Mouse (Mus musculus): ENCODE results near the gene Neurl2.
"Not testable (repeated sequence)": the region's sequence is repeated elsewhere in the genome, so short reads cannot be mapped to it uniquely, and the experiment has no call there.

Gene Neurl2

DNA sequence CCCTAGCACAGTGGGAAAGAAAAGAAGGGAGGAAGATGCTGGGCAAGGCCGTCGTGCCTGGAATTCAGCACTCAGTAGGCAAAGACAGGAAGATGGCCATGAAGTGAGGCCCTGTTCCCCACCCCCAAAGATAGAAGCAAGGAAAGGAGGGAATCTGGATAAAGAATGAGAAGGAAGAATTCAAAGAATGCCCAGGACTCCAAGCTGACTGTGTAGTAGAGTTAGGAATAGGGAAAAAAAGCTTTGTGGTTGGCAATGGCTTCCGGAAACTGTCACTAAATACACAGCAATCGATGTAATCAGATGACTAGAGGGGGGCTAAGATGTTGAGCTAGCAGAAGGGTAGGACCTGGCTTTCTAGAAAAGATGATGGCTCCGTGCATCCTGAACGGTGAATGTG lies 16.1 kb downstream of the Neurl2 start:
- DNase-seq (ENCODE audit: low spot score in 2 of 2): no peak

DNA sequence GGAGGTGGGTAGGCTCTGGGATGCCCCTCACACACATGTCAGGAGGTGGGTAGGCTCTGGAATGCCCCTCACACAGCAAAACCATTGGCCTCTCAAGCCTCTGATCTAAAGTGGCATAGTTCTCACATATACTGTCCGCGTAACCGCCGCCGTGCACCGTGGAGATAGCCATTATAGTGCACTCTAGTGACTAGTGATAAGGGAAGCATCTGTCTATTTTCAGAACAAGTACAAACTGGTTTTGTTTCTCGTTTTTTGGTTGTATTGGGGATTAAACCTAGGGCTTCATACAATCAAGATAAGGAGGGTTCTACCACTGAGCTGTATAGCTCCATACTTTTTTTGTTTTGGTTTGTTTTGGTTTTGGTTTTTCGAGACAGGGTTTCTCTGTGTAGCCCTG lies 17.4 kb downstream of the Neurl2 start:
- no peak for DNase-seq (ENCODE audit: low spot score in 2 of 2)

DNA sequence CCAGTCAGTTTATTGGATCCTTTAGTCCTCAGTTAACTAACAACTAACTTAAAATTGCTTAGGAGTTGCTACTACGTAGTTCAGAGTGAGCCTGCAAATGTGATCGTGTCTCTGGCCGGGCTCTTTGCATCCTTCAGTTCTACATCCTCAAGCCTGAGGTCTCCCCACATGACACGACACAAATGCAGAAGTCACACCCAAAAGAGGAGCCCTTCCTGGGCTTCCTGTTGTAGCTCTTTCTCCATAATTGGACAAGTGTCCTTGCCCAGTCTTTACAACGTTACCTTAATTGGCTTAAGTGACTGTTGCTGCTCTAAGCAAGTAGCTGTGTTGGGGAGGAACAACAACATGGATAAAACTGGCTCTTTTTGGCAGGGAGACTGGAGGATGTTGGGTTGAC lies 17.9 kb downstream of the Neurl2 start:
- DNase-seq (ENCODE audit: low spot score in 2 of 2): no peak

DNA sequence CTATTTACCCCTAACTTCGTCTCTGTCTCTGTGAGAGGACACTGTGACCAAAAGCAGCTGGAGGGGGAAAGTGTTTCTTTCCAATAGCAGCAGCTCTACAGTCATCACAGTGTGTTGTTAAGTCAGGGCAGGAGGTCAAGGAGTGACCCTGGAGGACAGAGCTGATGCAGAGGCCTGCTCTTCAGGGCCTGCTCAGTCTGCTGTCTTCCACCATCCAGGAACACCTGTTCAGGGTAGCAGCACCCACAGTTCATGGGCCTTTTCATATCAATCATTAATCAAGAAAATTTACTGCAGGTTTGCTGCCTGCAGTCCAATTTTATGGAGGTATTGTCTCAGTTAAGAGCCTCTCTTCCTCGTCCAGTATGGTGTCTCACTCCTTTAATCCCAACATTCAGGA lies 19.7 kb downstream of the Neurl2 start:
- DNase-seq (ENCODE audit: low spot score in 2 of 2): no peak

DNA sequence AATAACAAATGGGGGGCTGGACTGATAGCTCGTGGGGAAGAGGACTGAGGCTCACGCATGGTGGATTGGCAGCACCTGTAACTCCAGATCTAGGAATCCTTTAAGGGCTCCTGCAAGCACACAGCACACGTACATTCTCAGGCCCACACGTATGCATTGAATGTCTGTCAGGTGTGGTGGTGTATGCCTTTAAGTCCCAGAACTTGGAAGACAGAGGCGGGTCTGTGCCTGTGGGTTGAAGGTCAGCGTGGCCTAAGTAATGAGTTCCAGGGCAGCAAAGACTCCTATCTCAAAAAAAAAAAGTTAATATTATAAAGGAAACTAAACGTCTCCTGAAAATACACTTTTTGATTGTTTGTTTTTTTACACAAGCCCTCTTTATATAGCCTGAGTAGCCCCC lies 26.6 kb downstream of the Neurl2 start:
- no peak for DNase-seq (ENCODE audit: low spot score in 2 of 2)

DNA sequence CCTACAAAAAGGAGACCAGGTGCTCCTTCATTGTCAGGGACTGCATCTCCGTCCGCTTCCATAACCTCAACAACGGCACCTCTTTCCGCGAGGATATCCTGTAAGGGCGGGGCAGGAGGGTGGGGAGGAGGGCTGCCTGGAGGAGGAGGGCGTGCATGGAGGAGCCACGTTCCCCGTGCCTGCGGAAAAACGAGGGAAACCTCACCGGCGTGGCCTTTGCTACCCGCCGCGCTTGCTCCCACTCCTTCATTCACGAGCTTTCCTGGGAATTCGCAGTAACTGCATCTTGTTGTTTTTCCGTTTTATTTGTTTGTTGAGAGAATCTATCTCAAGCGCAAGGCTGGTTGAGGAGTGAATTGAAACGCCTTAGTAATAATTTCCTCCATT lies 27.9 kb downstream of the Neurl2 start:
- no peak for DNase-seq (ENCODE audit: low spot score in 2 of 2)

DNA sequence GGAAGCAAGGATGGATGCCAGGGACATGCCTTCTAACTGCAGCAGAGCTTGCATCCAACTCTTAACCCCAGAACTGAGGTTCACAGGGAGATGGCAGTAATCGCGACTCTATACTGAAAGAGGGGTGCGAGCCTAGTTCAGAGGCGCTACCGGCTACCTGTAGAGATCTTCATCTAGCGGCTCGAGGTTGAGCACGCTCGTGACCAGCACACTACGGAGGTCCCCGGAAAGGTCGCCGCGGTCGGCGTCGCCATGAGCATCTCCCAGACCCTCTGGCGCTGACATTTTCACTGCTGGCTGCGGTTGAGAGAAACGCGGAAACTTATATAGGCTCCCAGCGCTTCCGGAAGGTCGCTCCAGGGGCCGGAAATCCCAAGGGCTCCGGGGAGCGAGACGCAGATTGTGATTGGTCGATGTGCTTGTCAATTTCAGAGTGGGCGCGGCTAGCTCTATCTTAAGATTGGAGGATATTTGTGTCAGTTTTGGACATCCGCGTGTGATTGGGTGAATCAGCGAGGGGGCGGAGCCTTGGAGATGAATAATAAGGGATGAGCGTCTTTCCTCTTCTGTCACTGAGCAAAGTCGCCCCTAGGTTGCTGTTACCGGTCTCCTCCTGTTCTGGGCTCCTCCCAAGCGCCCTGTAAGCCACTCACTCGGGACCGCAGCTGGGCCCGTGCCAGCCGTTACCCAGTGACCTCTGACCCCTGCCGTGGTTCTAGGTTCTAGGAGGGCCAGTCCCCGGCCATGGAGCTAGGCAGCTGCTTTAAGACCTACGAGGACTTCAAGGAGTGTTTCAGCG lies 28.5 kb downstream of the Neurl2 start, which contains the start of the genes Acot8 and Zswim3:
Acot8 (minus strand) TSS at position 350 of the 799 bp plus-strand sequence.
Zswim3 (plus strand) TSS at position 566 of the 799 bp plus-strand sequence.
- DNase-seq (ENCODE audit: low spot score in 2 of 2): peak; percentile 99 to 100

DNA sequence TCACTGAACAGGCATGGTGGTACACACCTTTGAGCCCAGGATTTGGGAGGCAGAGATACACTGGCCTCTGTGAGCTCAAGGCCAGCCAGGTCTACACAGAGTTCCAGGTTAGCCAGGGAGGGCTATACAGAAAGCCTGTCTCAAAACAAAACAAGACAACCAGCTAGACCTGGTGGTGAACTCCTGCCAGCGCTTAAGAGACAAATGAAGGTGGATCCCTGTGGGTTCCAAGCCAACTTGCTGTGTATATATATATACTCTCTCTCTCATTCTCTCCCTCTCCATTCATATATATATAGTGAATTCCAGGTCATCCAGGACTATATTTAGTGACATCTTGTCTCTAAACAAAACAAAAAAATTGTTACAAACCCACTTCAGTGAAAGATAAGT lies 29.3 kb downstream of the Neurl2 start:
- no peak for DNase-seq (ENCODE audit: low spot score in 2 of 2)

DNA sequence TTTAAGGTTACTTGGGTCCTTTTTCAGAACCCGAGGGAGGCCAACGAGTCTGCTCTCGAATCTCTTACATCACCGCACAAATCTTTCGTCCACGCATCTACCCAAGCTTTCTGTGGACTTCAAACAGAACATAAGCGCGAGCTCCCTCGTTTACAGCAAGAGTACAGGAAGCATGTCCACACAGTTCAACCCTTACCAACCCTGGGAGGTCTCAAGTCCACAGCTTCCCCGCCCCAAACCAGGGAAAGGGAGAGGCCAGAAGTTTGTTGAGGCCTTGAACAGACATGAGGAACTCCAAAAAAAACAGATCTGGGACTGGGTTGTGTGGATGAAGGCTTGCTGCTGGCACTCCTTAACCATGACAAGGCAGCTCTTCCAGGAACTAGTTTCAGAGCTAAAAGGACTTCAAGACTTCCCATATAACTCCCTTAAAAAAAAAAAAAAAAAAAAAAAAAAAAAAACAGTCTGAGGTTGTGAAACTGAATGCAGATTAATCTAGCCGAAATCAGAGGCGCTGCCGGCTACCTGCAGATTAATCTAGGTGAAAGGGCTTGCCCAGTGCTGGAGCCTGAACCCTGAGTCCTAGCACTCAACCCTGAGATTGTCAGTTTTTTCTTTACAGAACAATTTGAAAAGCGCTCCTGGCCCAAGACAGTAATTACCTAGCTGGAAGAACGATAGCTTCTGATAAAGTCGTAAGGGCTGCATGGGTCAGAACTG lies 29.9 kb downstream of the Neurl2 start:
- no peak for DNase-seq (ENCODE audit: low spot score in 2 of 2)

DNA sequence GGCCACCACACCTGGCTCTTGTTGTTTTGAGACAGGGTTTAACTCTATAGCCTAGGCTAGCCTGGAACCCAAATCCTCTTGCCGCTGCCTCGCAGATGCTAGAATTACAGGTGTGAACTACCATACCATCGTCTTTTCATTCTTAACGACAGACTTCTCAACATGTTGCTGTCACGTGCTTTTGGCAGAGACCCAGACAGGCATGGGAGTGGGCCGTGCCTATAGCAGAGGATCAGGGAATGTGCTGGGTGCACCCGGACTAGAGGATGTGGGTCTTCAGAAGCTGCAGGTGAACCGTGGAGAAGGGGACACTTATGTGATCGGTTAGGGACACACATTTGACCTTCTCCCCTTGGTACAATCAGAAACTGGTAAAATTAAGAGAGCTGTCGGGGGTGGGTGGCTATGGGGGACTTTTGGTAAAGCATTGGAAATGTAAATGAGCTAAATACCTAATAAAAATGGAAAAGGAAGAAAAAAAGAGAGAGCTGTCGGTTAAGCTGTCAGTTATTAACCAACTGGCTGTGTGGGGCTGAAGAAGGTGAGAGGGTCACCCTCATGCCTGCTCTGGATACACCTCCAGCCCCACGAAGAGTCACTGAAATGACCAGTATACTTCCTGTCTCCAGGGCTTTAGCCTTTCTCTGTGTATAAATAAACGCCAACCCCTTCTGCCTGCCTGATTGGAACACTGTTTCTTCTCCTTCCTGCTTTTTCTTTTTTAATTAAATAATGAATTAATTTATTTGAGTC lies 32.8 kb downstream of the Neurl2 start:
- DNase-seq (ENCODE audit: low spot score in 2 of 2): no peak

DNA sequence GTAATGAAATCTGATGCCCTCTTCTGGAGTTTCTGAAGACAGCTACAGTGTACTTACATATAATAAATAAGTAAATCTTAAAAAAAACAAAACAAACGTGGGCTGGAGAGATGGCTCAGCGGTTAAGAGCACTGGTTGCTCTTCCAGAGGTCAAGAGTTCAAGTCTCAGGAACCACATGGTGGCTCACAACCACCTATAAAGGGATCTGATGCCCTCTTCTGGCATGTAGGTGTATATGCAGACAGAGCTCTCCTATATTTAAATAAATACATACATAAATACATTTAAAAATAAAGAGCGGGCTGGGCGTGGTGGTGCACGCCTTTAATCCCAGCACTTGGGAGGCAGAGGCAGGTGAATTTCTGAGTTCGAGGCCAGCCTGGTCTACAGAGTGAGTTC lies 34.7 kb downstream of the Neurl2 start:
- not testable (repeated sequence) for DNase-seq (ENCODE audit: low spot score in 2 of 2)

DNA sequence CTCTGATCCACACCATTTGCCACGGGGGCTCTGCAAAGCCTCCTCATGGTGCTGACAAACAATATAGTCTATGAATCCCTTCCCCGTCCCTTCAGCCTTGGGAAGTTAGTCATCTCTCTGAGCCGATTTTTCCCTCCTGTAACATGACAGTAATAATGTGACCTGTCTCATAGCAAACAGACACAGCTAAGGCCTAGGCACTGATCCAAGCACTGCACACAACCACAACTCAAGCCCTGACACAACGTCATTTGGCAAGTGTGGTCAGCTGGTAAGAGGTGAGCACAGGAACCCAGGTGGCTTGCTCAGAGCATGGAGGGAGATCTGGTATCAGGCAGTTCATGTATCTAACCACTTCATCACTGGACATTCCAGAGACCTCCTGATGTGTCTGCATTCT lies 37.4 kb downstream of the Neurl2 start:
- no peak for DNase-seq (ENCODE audit: low spot score in 2 of 2)

DNA sequence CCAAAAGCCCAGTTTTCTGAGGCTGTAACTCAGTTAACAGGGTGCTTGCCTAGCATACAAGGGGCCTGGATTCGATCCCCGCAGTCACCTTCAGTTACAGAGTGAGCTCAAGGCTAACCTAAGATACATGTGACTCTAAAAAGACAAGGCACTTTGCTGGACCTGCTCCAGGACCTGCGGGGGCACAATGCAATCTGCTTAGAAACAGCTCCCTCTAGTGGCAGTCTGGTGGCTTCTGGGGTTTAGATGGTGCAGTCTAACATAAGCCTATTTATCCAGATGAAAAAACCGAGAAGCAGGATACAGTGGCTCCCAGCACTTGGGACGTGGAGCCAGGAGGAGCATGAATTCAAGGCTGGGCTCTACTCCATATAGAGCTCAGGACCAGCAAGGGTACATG lies 39.0 kb downstream of the Neurl2 start:
- peak; percentile 68 to 76 for DNase-seq (ENCODE audit: low spot score in 2 of 2)

DNA sequence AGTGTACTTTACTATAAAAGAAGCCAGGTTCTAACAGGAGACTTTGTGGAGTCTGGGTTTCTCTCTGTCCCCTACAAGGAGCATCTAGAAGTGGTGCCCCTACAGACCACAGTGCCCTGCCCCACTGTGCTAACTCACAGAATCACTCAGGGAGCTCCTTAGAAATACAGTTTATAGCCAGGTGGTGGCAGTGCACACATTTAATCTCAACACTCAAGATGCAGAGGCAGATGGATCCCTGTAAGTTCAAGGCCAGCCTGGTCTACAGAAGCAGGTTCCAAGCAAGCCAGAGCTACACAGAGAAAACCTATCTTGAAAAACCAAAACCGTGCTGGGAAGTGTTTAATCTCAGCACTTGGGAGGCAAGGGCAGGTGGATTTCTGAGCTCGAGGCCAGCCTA lies 39.5 kb downstream of the Neurl2 start:
- no peak for DNase-seq (ENCODE audit: low spot score in 2 of 2)

DNA sequence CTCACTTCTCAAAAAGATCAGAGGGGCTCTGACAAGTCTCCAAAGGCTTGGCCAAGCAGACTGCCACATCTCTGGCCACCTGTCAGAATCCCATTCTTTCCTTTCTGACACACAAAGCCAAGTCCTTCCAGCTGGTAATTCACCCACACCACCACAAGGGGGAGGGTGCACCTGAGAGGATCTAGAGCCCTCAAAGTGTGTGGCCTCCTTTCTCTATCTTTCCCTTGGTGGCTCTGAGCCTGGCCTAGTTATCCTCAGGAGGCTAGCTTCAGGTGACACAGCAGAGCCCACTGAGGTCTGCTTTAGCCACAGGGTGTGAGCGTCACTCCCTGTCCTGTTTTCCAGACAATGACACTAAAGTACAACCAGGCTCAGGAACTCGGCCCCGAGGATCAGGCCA lies 40.0 kb downstream of the Neurl2 start:
- peak; percentile 48 to 55 for DNase-seq (ENCODE audit: low spot score in 2 of 2)

DNA sequence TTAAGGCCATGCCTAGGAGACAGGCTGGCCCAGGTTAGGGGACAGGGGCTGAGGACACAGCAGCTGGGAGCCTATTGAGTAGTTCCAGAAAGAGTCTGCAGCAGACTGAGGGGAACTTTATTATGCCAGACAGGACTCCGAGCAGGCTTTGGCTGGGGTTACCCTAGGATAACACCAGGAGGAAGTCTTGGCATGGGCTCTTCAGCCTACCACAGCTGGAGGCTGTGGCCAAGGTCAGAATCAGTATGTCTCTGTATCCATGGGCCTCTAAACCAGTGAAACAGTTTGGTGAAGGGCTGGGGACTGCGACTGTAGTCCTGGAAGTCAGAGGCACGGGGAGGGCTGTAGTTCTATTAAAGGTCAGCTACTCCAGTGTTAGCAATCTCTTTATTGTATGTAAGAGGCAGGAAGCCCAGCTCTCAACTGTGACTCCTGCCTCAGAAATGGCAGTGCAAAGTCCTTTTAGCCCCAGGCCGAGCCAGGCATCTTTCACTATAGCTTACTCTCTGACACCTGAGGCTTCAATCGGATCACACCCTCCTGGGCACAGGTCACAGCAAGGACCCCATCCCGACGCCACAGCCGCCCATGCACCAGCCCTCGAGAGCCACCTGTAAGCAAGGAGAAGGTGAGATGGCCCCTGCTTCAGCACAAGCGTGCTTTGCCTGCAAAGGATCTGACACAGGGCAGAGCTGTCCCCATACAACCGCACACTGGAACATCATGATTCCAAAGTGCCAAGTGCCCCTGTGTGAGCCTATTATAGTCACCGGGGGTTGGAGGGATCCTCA lies 40.7 kb downstream of the Neurl2 start:
- no peak for DNase-seq (ENCODE audit: low spot score in 2 of 2)

DNA sequence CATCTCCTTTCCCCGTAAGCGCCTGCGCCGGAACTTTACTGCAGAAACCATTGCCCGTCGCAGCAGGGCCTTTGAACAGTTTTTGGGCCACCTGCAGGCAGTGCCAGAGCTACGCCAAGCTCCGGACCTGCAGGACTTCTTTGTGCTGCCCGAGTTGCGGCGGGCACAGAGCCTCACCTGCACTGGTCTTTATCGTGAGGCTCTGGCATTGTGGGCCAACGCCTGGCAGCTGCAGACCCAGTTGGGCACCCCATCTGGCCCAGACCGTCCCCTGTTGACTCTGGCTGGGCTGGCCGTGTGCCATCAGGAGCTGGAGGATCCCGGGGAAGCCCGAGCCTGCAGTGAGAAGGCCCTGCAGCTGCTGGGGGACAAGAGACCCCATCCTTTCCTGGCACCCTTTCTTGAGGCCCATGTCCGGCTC lies 41.4 kb downstream of the Neurl2 start:
- no peak for DNase-seq (ENCODE audit: low spot score in 2 of 2)

DNA sequence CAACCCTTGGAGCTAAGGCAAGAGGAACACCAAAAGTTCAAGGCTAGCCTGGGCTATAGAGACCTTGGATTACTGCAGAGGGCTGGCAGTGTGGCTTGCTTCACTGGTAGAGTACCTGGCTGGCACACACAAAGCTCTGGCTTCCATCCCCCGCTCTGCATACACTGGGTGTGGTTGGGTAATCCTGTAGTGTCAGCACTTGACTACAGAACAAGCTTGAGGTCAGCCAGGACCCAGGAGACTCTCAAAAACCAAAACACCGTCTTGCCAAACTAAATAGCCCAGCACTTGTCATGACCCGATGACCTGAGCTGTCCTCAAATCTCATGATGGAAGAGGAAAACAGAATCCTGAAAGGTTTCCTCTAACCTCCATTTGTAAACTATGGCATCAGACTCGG lies 42.8 kb downstream of the Neurl2 start:
- no peak for DNase-seq (ENCODE audit: low spot score in 2 of 2)

DNA sequence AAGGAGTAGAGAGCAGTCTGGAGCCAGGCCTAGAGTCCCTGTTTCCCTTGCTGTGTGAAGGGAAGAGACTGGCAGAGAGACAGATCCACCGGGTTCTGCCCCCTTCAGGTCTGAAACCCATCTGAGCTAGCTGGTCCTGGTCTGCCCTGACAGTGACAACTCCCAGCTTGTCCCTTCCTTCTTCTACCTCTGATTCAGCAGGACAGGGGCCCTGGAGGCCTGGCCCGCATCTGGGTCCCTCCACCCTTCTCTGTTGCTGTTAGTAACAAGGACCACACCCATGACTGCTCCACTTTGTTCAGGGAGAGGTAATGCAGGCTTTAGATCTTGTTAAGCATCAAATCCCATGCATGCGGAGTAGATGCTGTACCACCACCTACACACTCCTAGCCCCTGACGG lies 44.8 kb downstream of the Neurl2 start:
- no peak for DNase-seq (ENCODE audit: low spot score in 2 of 2)

DNA sequence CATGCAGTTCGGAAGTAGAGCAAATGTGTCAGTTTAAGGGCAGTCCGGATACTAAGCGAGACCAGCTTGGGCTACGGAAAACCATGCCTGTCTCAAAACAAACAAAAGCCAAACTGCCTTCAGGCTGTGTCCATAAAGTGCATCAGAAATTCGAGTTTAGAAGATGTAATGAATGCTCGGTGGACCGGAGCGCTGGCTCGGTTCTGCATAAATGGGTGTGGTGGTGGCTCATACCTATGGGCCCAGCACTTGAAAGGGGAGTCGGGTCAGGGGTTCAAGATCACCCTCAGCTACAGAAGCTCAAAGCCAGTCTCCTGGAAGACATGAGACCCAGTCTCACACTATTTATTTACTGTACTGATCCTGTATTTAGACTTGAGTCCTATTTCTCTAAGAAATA lies 45.5 kb downstream of the Neurl2 start:
- no peak for DNase-seq (ENCODE audit: low spot score in 2 of 2)

DNA sequence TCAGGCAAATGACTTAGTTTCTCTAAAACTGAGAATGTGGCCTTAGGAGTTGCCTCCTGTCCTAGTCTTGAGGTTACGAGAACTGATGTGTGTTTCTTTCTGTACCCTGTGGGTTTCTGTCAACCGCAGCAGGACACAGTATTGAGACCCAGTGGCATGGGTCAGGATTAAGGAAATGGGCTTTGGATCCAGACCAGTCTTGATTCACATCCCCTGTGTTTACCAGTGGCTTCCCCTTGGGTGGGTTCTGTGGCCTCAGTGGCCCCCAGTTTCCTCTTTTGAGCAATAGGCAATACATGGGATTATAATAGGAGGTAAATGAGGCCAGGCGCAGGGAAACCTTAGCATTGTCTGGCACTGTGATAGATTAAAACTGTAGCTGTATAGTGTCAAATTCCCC lies 46.2 kb downstream of the Neurl2 start:
- no peak for DNase-seq (ENCODE audit: low spot score in 2 of 2)

Measured in frontal cortex, postnatal 25 days (tissue).